Mouse (Mus musculus) MEL (cell line): ENCODE results near the gene Gng12.

Source experiments
- BHLHE40 ChIP-seq: IDR thresholded peaks from 2 replicates; pipeline ENCODE4 v1.6.1; 2012; ENCODE audit warnings: low read depth, mild to moderate bottlenecking, inconsistent platforms, low read length, improper control_type of control experiment, borderline replicate concordance
- CTCF ChIP-seq, 3 experiments: IDR thresholded peaks in 2 of 3; conservative IDR thresholded peaks in 1 of 3; 2 replicates each; pipeline ENCODE4 v1.5.1; 2011 to 2012; ENCODE audit warnings: low read length in 3 of 3, low read depth in 2 of 3, mild to moderate bottlenecking in 2 of 3, improper control_type of control experiment in 1 of 3, inconsistent platforms in 1 of 3, mixed read lengths in 1 of 3, moderate library complexity in 1 of 3; ENCODE audit not compliant: control insufficient read depth in 1 of 3, insufficient read depth in 1 of 3, poor library complexity in 1 of 3, severe bottlenecking in 1 of 3
- JUND ChIP-seq: IDR thresholded peaks from 2 replicates; pipeline ENCODE4 v1.6.1; 2011; ENCODE audit warnings: low read depth, mild to moderate bottlenecking, improper control_type of control experiment, low read length
- POLR2A ChIP-seq, 2 experiments: IDR thresholded peaks; 2 replicates each; pipeline ENCODE4 v1.6.1; 2011 to 2012; ENCODE audit warnings: low read length in 2 of 2, mild to moderate bottlenecking in 2 of 2, control low read depth in 1 of 2, improper control_type of control experiment in 1 of 2, low read depth in 1 of 2, moderate library complexity in 1 of 2; ENCODE audit not compliant: control insufficient read depth in 1 of 2, insufficient read depth in 1 of 2, poor library complexity in 1 of 2
- SMC3 ChIP-seq: IDR thresholded peaks from 2 replicates; pipeline ENCODE4 v1.6.1; 2011; ENCODE audit warnings: low read depth, low read length, improper control_type of control experiment
- TCF12 ChIP-seq: IDR thresholded peaks from 2 replicates; pipeline ENCODE4 v1.6.1; 2014; ENCODE audit warnings: low read depth, mild to moderate bottlenecking, inconsistent platforms, low read length, improper control_type of control experiment, moderate library complexity
- UBTF ChIP-seq: IDR thresholded peaks from 2 replicates; pipeline ENCODE4 v1.6.1; 2012; ENCODE audit warnings: low read depth, mild to moderate bottlenecking, inconsistent platforms, low read length, improper control_type of control experiment, moderate library complexity, borderline replicate concordance; ENCODE audit not compliant: insufficient read depth
- USF2 ChIP-seq, 2 experiments: IDR thresholded peaks; 2 replicates each; pipeline ENCODE4 v1.6.1; 2011 to 2012; ENCODE audit warnings: improper control_type of control experiment in 2 of 2, low read length in 2 of 2, borderline replicate concordance in 1 of 2, inconsistent platforms in 1 of 2, low read depth in 1 of 2, mild to moderate bottlenecking in 1 of 2; ENCODE audit not compliant: insufficient read depth in 1 of 2
- ZMIZ1 ChIP-seq: IDR thresholded peaks from 2 replicates; pipeline ENCODE4 v1.6.1; 2012; ENCODE audit warnings: low read depth, mild to moderate bottlenecking, inconsistent platforms, low read length, improper control_type of control experiment, moderate library complexity

- TF ChIP-seq POLR2A (IDR thresholded peaks at IDR 0.05; ENCODE audit: control insufficient read depth in 1 of 2, insufficient read depth in 1 of 2, low read depth in 1 of 2, low read length in 2 of 2, poor library complexity in 1 of 2) = no peak
- no peak for TF ChIP-seq CTCF (IDR thresholded peaks at IDR 0.05 in 2 of 3, conservative IDR thresholded peaks at IDR 0.05 in 1 of 3; ENCODE audit: control insufficient read depth in 1 of 3, insufficient read depth in 1 of 3, low read depth in 2 of 3, low read length in 3 of 3, poor library complexity in 1 of 3, severe bottlenecking in 1 of 3)
- no peak for TF ChIP-seq JUND
- TF ChIP-seq BHLHE40 = no peak
- no peak for TF ChIP-seq ZMIZ1
- no peak for TF ChIP-seq UBTF
- TF ChIP-seq SMC3 = no peak
- peak; percentile 85 for TF ChIP-seq TCF12
- no peak for TF ChIP-seq USF2 (IDR thresholded peaks at IDR 0.05; ENCODE audit: borderline replicate concordance in 1 of 2, insufficient read depth in 1 of 2, low read depth in 1 of 2, low read length in 2 of 2)
Measured at GRCm38 (mm10) chr6:67046937-67047336, 150.7 kb downstream of the Gng12 start.
